Mouse (Mus musculus) layer of hippocampus, adult 2 months (tissue): Measurements from ENCODE around the gene Klk1b3. TPM values are rescaled to one million over a fixed set of nuclear protein-coding genes. Genes with fewer than 3 reads are reported as not detected.
"Not testable (repeated sequence)": the region's sequence is repeated elsewhere in the genome, so short reads cannot be mapped to it uniquely, and the experiment has no call there.

Experiments used
- DNase-seq, 2 experiments: peaks; one replicate each; pipeline ENCODE4 v3.0.0; 2022; ENCODE audit warnings: low spot score in 2 of 2
- H3K27ac ChIP-seq: fragments of 200-600 bp; 2 replicates; pipeline ENCODE4 v1.8.1; 2022
- H3K4me3 ChIP-seq: fragments of 200-600 bp; 2 replicates; pipeline ENCODE4 v1.8.1; 2022; ENCODE audit warnings: mild to moderate bottlenecking
- CTCF ChIP-seq: fragments of 200-600 bp; conservative IDR thresholded peaks from 2 replicates; pipeline ENCODE4 v1.8.1; 2022; ENCODE audit warnings: antibody characterized with exemption, mild to moderate bottlenecking, moderate library complexity
- long read RNA-seq, 2 experiments: library from polyadenylated mRNA; stranded (forward); transcript quantifications; one replicate each; pipeline ENCODE4 v2.0.0; 2021; ENCODE audit warnings: borderline mapping rate in 2 of 2
- total RNA-seq, 2 experiments: library from RNA; stranded (reverse); gene quantifications; 2 replicates each; pipeline ENCODE4 v1.2.3; 2021

The Klk1b3 gene
- not detected for total RNA-seq
- long read RNA-seq, experiment 1 = 0 reads
- long read RNA-seq, experiment 2 = 0 reads

GRCm38 (mm10) chr7:44197891-44198290, at the start of gene Klk1b3:
Gene Klk1b3 (plus strand): TSS chr7:44198191.
- TF ChIP-seq CTCF = no peak
- no peak for DNase-seq
- Histone ChIP-seq H3K4me3 (no peak within 1 kb of the TSS), H3K27ac (no peak within 1 kb of the TSS)

DNA sequence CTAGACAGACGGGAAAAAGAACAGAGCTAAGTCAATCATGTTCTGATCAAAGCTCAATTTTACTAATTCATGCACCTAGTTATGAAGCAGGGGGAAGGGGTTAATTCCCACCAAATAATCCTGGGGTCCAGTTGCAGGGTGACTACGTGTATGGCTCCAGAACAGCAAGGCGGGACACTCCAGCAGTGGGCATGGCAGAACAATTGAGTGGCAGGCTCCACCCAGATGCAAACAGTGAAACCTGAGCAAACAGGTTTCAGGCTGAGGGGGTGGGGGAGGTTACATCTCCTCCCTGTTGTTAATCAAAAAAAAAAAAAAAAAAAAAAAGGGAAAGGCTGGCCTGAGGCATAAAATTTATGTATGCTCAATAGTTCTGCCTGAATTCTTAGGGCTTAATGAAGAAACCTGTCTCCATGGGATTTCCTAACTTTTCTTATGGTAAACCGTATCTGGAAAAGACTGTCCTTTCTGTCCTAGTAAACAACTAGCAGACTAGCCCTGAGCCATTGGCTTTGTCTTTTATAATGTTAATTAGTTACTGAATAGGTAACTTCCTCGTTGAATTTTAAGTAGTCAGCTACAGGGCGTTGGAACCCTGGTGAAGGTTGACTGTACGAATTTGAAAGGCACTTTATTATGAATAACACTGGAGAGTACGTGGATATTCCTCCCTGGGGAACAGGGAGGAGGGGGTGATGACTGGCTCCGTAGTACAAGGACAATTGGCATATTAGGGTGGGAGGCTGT, 18.5 kb upstream of the Klk1b3 start:
- TF ChIP-seq CTCF = no peak
- no peak for DNase-seq
- Histone ChIP-seq H3K4me3 (no peak overlapping the region), H3K27ac (no peak overlapping the region)

- H3K4me3 ChIP-seq, H3K27ac ChIP-seq, DNase-seq: not testable (repeated sequence)
These were observed 11.5 kb upstream of the Klk1b3 start for GRCm38 (mm10) chr7:44186516-44186915.

DNA sequence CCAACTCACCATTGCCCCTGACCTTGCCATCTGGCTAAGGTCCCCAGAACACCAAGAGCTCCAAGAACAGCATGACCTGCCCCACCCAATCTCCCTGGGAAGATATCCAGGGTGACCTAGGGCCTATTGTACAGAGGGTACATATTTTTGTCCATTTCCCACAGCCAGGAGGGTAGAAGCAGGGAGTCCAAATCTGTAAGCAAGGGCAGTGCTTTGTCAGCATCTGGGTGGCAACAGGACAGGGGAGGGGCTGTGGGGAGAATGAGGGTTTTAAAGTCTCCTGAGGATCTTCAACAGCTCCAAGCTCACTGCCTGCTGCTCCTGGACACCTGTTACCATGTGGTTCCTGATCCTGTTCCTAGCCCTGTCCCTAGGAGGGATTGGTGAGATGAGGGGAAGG, 10.1 kb upstream of the Klk1b3 start, which contains the start of gene Klk1b24:
Gene Klk1b24, plus strand, starts transcription at position 301 of the 400 bp plus-strand sequence.
- H3K27ac ChIP-seq, DNase-seq, H3K4me3 ChIP-seq: not testable (repeated sequence)

DNA sequence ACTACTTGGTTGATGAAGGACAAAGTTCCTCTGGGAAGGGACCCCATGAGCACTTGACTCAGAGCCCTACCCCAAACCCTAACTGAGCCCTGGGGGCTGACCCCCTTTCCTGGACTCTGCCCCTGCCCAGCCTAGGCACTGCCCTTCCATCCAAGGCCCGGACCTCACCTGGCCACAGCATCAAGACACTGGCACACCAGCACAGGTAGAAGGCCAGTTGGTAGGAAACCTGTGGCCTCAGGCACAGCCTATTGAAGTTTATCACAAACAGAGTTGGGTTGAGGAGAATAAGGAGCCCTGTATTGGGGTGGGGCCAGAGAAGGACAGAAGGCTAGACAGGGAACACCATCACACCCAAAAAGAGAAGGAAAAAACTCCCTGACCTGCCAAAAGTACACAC, 4.5 kb upstream of the Klk1b3 start:
- not testable (repeated sequence) for H3K4me3 ChIP-seq, H3K27ac ChIP-seq, DNase-seq

- not testable (repeated sequence) for H3K27ac ChIP-seq, DNase-seq, H3K4me3 ChIP-seq
These were observed 9.1 kb downstream of the Klk1b3 start, which contains the start of gene Klk1b4 for GRCm38 (mm10) chr7:44207135-44207534. Gene Klk1b4 (plus strand): TSS chr7:44207435.

DNA sequence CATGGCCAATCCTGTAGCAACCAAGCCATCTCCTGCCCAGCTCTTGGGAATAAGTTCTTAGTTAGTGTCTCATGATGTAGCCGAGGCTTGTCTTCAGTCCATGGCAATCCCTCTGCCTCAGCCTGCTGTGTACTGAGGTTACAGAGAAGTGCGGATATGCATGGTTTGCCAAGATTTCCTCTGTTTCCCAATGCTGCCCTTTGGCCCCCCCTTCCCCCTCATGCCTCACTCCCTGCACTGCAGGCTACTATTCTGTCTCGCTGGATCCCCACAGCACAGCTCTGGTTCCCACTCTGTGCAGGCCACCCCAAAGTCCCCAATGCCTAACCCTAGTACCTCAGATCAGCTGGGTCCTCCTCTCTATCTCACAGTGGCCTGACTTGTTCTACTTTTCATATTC, 10.3 kb downstream of the Klk1b3 start:
- no peak for DNase-seq
- no peak for TF ChIP-seq CTCF
- H3K4me3 ChIP-seq = no peak overlapping the region
- no peak overlapping the region for H3K27ac ChIP-seq

DNA sequence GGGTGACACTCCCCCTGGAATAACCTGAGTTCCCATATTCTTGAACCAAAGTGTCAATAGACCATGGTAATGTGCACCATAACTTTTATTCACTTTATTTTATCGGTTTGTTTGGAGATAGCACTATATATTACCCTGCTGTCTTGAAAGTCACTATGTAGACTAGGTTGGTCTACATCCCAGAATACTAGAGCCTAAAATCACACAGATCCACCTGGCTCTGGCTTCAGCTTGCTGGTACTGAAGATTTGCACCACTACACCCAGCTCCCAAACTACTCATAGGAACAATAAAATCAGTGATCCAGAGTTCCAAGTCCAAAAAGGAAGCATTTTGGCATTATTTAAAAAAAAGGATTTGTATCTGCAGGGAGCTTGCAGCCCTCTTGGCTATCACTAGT, 17.7 kb downstream of the Klk1b3 start, which contains the start of gene Klk1b5:
Gene Klk1b5, plus strand, starts transcription at position 301 of the 400 bp plus-strand sequence.
- TF ChIP-seq CTCF = no peak
- Histone ChIP-seq H3K27ac (no peak within 1 kb of the TSS), H3K4me3 (no peak within 1 kb of the TSS)
- DNase-seq = no peak

DNA sequence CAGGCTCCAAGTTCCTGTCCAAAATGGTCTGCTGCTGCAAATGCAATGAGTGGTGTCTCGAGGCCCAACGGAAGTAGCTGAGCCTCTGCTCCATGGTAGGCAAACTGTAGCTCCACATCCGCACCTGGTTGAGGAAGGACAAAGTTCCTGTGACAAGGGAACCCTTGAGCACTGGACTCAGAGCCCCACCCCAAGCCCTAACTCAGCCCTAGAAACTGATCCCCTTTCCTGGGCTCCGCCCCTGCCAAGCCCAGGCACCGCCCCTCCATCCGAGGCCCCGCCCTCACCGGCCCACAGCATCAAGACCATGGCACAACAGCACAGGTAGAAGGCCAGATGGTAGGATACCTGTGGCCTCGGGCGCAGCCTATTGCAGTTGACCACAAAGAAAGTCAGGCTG, 23.6 kb downstream of the Klk1b3 start:
- H3K27ac ChIP-seq, DNase-seq, H3K4me3 ChIP-seq: not testable (repeated sequence)

DNA sequence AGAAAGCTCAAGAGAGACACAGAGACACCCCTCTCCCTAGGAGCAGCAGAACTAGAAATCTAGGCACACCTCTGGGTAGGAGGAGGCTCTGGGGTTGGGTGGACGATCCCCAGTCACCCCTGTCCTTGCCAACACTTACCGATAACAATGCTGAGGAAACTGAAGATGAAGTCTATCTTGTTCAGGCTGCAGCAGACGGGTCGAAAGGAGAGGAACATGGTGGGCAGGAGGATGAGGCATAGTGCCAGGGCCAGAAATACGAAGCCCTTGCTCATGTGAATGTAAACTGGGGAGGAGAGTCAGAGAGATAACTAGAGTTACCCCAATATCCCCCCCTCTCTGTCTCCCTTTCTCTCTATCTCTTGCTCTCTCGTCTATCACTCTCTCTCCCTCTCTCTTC, 24.3 kb downstream of the Klk1b3 start:
- H3K27ac ChIP-seq, DNase-seq, H3K4me3 ChIP-seq: not testable (repeated sequence)

- DNase-seq = no peak
- no peak for TF ChIP-seq CTCF
- Histone ChIP-seq H3K27ac (no peak within 1 kb of the TSS), H3K4me3 (no peak within 1 kb of the TSS)
These were observed 27.1 kb downstream of the Klk1b3 start, which contains the start of gene Klk1 for GRCm38 (mm10) chr7:44225076-44225475. Gene Klk1 (plus strand): TSS chr7:44225360.

DNA sequence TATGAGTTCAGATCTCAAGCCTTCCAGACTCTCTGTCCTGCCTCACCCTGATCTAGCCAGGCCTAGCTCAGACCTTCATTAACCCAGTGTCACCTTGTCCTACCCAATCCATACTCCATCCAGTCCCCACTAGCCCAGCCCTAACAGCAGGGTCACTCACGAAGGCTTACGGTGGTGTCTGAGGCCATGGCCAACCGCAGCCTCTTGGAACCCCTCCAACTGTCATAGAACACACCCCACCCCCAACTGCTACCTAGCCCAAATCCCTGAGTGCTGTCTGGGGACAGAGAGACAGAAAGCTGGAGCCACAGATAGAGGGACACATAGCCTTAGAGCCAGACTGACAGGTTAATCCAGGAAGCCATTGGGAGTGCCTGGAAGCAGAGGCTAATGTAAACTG, 37.9 kb downstream of the Klk1b3 start, which contains the start of gene Gm36864:
Gene Gm36864, plus strand, starts transcription at position 269 of the 400 bp plus-strand sequence.
- Histone ChIP-seq H3K27ac (no peak within 1 kb of the TSS), H3K4me3 (no peak within 1 kb of the TSS)
- TF ChIP-seq CTCF = no peak
- DNase-seq = no peak

- no peak for TF ChIP-seq CTCF
These were observed 41.9 kb downstream of the Klk1b3 start for GRCm38 (mm10) chr7:44239913-44240312.

DNA sequence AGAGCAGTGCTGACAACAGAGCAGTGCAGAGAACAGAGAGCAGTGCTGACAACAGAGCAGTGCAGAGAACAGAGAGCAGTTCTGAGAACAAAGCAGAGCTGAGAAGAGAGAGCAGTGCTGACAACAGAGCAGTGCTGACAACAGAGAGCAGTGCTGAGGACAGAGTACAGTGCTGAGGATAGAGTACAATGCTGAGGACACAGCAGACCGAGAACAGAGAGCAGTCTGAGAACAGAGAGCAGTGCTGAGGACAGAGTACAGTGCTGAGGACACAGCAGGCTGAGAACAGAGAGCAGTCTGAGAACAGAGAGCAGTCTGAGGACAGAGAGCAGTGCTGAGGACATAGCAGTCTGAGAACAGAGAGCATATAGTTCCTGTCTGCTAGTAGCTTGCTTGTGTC, 42.7 kb downstream of the Klk1b3 start:
- no peak overlapping the region for H3K27ac ChIP-seq
- TF ChIP-seq CTCF = no peak
- no peak for DNase-seq

More at GRCm38 (mm10) chr7:44239913-44240312, 41.9 kb downstream of the Klk1b3 start:
- no peak for DNase-seq
- no peak overlapping the region for H3K4me3 ChIP-seq
- H3K27ac ChIP-seq = no peak overlapping the region

More for the DNA sequence above, 42.7 kb downstream of the Klk1b3 start:
- H3K4me3 ChIP-seq = no peak overlapping the region
